Mouse (Mus musculus) B cell, adult 2 months (primary cell): ENCODE measurements around the gene Orai1.

ENCODE experiments used
- DNase-seq, 2 experiments: peaks; one replicate each; pipeline ENCODE4 v3.0.0; 2022

The Orai1 gene

DNA sequence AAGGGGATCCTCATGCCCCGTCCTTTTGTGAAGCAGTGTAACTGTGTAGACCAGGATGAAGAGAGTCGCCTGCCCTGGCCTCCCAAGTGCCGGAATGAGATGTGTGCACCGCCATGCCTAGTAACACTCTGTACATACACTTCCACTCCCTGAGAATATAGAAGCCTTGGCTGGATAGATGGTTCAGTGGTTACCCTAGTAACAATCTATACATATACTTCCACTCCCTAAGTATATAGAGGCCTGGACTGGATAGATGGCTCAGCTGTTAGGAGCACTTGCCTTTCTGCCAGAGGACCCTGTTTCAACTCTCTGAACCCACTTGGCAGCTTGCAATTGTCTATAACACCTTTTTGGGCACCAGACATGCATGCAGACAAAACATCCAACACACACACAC is 20.2 kb downstream of the Orai1 start:
- no peak for DNase-seq

- DNase-seq: no peak
Observed at GRCm38 (mm10) chr5:123035564-123035963, 20.7 kb downstream of the Orai1 start.

DNA sequence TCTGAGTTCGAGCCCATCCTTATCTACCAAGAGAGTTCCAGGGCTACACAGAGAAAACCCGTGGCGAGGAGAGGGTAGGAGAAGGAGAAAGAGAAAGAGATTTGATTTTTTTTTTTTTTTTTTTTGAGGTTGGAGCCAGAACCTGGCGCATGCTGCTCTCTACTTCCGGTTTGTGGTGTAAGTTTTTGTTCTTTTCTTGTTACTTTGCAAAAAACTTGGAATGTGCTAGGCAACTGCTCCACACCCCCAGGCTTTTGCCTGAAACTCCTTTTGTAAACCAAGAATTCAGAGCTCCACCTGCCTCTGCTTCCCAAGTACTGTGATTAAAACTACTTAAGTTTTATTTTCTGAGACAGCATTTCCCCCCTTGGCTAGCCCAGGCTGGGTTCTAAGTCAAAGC is 23.2 kb downstream of the Orai1 start:
- DNase-seq: no peak

DNA sequence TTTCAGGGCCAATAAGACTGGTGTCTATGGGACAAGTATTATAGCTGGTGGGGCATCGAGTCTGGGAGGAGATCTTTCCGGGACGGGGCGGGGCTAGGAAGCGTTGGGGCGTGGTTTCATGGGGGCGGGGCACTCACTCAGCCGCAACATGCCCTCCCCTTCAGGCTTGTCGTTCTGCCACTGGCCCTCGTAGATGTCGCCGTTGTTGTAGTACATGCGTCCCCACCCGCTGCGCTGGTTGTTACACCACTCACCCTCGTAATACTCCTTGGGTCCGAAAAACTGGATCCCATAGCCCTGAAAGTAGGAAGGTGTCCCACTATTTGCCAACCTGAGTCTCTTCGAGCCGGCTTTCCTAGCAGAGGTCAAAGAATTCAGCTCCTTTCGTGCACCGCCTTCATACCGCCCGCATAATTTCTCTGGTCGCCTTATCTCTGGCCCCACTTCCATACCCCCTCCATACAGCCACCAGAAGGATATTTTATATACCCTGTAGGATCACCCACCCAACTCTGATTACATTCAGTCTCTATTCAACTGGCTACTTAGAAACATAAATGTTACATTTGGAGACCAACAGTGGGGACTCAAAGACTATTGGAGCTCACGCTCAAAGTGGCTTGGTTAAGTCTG is 24.4 kb downstream of the Orai1 start:
- peak; percentile 91 to 93 for DNase-seq

GRCm38 (mm10) chr5:123040796-123041195 is 25.9 kb downstream of the Orai1 start:
- no peak for DNase-seq

DNA sequence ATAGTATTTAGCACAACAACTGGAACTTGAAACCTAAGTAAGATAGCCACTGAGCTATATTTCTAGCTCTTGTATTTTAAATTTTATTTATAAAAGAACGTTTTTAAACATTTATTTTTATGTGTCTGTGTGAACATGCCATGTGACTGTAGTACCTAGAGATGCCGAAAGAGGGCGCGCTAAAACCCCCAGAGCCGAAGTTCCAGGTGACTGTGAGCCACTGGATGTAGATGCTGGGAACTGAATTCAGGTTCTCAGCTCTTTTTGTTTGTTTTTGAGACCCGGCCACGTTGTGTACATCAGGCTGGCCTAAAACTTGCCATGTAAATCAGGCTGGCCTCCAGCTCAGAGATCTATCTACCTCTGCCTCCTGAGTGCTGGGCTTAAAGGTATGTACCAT is 29.0 kb downstream of the Orai1 start:
- DNase-seq: peak; percentile 71 to 72

GRCm38 (mm10) chr5:123045561-123046295 is 30.9 kb downstream of the Orai1 start:
- peak; percentile 71 to 73 for DNase-seq

- DNase-seq: no peak
Observed at GRCm38 (mm10) chr5:123046916-123047315, 32.0 kb downstream of the Orai1 start, which contains the start of gene Morn3. Gene Morn3 (minus strand): TSS chr5:123047016.

DNA sequence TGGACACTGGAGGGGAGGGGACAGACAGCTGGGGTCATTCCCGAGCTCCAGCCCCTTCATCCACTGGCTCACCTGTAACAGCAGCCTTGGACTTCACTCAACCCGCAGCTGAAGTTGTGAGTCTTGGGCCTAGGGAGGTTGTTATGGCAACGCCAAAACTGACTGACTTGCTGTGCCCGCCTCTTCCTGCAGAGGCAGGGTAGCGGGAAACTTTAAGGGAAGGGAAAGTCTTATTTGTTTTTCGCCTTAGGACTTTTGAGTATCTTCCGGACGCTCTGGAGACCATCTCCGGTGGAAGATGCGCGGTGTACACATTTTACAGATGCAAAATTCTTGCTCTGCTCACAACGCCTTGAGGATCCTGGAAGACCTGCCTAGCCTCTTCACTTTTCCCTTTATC is 34.4 kb downstream of the Orai1 start:
- DNase-seq: peak; percentile 51 to 54

DNA sequence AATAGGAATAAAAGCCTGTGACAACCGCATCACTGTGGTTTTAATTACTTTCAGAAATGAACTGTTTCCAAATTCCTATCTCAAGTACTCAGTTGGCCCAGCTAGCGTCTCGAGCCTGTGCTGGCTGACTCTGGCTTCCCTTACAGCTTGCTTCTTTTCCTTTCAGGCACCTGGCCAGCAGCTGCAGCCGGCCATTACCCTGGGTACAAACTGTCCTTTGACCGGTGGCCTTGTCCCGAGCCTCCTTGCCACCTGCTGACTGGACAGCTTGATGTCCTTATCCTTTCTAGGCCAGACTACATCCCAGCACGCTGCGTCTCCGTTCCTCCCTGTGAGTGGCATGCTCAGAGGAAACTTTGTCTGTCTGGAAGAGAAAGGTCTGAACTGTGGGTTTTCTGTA is 36.0 kb downstream of the Orai1 start:
- no peak for DNase-seq

- DNase-seq: peak; percentile 38
Observed at GRCm38 (mm10) chr5:123051736-123052135, 36.9 kb downstream of the Orai1 start.

DNA sequence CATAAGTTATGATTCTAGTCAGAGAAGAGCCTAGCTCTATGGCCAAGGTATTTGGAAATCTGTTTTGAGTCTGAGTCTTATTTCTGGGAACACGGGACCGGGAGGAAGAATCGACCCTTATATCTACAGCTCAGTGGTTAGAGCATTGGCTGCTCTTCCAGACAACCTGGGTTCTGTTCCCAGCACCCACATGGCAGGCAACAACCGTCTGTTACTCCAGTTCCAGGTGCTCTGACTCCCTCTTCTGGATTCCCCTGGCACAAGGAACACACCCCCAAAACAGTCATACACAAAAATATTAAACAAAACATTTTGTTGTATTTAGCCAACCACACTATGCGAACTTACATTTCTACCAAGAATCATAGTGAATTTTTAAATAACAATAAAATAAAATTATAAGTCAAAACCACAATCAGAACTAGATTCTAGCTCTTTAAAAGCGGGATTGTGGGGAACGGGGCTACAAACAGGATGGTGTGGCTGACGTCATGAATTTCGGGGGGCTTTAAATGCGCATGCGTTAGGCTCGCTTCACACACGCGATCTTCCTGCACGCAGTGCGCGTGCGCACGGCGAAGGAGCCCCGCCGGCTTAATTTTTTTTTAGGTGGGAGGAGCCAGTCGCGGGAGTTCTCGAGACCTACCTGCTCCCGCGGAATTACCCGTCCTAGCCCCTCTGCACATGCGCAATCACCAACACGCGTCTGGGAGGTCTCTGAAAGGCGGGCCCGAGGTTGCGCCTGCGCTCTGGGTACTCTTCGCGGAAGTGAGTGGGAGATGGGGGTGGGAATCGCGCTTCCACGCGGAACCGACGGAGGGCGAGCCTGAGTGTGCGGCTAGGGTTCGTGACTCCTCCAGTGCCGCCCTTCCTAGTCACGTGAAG is 42.7 kb downstream of the Orai1 start:
- peak; percentile 97 to 98 for DNase-seq

GRCm38 (mm10) chr5:123058251-123059102 is 43.6 kb downstream of the Orai1 start:
- peak in 1 of 2 experiments; percentile 24 for DNase-seq

DNA sequence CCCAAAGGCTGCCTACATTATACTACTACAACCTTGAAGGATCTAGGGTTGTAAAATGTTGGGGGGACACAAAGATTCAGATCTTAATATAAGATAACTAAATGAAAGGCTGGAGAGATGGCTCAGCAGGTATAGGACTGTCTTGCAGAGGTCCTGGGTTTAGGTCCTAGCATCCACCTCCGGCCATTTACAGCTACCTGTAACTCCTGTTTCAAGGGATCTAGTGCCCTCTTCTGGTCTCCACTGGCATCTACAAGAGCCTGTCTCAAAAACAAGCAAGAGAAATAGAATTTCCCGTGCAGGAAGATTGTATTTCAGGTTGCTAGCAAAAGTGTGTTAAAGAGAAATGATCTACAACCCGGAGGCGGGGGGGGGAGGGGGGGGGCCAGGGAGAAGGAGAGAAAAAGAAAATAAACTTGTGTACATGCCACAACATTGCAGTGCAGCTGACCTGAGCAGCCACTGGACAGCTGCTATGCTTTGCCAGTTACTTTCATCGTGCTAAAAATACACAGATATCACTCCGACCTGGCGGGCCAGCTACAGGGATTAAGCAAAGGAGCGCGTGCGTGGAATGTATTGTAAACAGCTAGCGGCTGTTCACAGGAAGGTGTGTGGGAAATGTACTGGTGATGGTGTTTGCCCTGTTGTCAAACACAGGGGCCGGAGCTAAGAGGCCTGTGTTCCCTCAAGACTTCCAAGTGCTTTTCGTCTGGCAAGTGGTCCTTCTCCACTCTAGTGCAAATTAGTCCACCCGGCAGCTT is 45.1 kb downstream of the Orai1 start:
- peak; percentile 57 to 69 for DNase-seq

GRCm38 (mm10) chr5:123060706-123061401 is 46.0 kb downstream of the Orai1 start:
- DNase-seq: no peak

GRCm38 (mm10) chr5:123061402-123061749 is 46.5 kb downstream of the Orai1 start:
- DNase-seq: peak; percentile 40 to 46

DNA sequence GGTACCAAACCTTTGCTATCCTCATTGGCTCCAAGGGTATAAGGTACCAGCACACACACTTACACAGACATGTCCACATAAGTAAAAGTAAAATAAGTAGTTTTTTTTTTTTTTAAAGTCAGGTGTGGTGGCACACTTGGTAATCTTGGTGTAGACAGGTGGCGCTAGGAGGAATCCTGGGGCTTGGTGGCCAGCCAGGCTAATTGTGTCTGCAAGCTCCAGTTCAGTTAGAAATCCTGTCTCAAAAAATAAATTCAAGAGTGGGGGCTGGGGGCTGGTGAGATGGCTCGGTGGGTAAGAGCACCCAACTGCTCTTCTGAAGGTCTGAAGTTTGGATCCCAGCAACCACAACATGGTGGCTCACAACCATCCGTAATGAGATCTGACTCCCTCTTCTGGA is 48.3 kb downstream of the Orai1 start:
- no peak for DNase-seq

DNA sequence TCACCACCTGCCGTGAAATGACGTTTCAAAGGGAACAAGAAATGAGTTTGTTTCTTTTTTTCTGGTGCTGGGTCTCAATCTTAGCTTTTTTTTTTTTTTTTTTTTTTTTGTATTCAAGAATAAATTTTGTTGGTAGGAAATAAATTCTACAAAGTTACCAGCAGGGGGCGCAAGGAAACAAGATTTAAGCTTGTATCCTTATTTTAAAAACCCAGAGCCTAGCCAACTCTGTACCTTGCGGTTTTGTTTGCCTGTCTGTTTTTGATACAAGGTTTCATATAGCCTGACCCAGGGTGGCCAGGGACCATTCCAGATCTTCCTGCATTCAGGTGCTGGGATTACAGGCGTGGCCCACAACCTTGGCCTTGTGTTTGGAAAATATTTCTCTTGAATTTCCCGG is 49.3 kb downstream of the Orai1 start:
- peak; percentile 80 to 81 for DNase-seq

DNA sequence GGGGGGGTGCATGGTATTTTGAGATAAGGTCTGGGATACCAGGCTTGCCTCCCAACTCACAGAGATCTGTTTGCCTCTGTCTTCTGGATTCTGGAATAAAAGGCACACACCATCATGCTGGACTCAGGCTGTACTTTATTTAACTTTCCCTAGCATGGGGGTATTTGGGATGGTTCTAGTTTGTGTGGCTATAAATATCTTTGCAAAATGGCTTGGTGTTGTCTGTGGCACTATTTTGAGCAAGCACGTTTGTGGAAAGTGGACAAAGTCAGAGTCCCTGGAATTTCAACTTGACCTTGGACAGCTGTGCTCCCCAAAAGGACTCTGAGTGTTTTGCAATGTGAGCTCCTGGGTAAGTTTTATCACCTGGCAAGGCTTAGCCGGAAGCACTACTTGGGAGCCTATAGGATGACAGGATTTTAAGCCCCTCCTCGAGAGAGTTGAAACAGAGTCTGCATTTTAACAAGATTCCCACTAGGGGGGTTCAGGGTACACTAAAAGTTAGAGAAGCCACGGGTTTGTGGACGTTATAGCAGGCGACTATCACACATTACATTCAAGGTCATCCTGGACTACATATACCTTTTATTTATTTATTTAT is 52.6 kb downstream of the Orai1 start:
- peak; percentile 41 to 47 for DNase-seq

- no peak for DNase-seq
Observed at GRCm38 (mm10) chr5:123068115-123068514, 53.2 kb downstream of the Orai1 start, which contains the start of gene Tmem120b. Gene Tmem120b (plus strand): TSS chr5:123068415.

- DNase-seq: no peak
Observed at GRCm38 (mm10) chr5:123068714-123069113, 53.8 kb downstream of the Orai1 start.
